Mouse (Mus musculus): ENCODE results near the gene Plekha6. TPM values are rescaled to one million over a fixed set of nuclear protein-coding genes. Genes with fewer than 3 reads are reported as not detected.
A peak's percentile ranks its signal among the peaks of the same experiment; 100 is the strongest.

The Plekha6 gene
- polyA plus RNA-seq, 1 experiment: 0.12 TPM

GRCm38 (mm10) chr1:133285907-133286306 is 121.9 kb downstream of the Plekha6 start:
- Histone ChIP-seq H3K4me3 (no peak overlapping the region), H3K4me2 (ENCODE audit: low read depth) (no peak overlapping the region), H3ac (ENCODE audit: control insufficient read depth, insufficient read length) (no peak overlapping the region), H3K79me2 (ENCODE audit: control insufficient read depth, insufficient read depth) (no peaks in the 10 kb centered on the region), H3K27me3 (ENCODE audit: control insufficient read depth, insufficient read depth, insufficient read length) (peaks cover 11% of the 10 kb centered on the region), H3K36me3 (ENCODE audit: control insufficient read depth, insufficient read depth) (no peaks in the 10 kb centered on the region)
- TF ChIP-seq REST (IDR thresholded peaks at IDR 0.05; ENCODE audit: insufficient read depth, insufficient read length) (no peak), E2F4 (IDR thresholded peaks at IDR 0.05; ENCODE audit: insufficient read depth) (no peak), TCF3 (IDR thresholded peaks at IDR 0.05; ENCODE audit: insufficient read length, low read depth) (no peak), POLR2A (IDR thresholded peaks at IDR 0.05; ENCODE audit: insufficient read length, low read depth) (no peak), MYOG (IDR thresholded peaks at IDR 0.05; ENCODE audit: control insufficient read depth in 1 of 3, insufficient read depth in 1 of 3, insufficient read length in 2 of 3, low read depth in 2 of 3) (no peak), CEBPB (IDR thresholded peaks at IDR 0.05; ENCODE audit: insufficient read depth, poor library complexity, severe bottlenecking) (no peak), POLR2AphosphoS2 (IDR thresholded peaks at IDR 0.05; ENCODE audit: insufficient read length, low read depth) (no peak), MAX (IDR thresholded peaks at IDR 0.05; ENCODE audit: low read depth) (no peak), SRF (IDR thresholded peaks at IDR 0.05; ENCODE audit: control insufficient read depth, insufficient read length, low read depth) (no peak), USF1 (IDR thresholded peaks at IDR 0.05; ENCODE audit: low read depth) (no peak), MYOD1 (IDR thresholded peaks at IDR 0.05; ENCODE audit: control insufficient read depth in 1 of 3, insufficient read length in 2 of 3, low read depth in 2 of 3) (no peak), TCF12 (IDR thresholded peaks at IDR 0.05; ENCODE audit: insufficient read depth, poor library complexity, severe bottlenecking) (no peak)

GRCm38 (mm10) chr1:133287051-133287450 is 123.0 kb downstream of the Plekha6 start:
- TF ChIP-seq TCF12 (IDR thresholded peaks at IDR 0.05; ENCODE audit: insufficient read depth, poor library complexity, severe bottlenecking) (no peak), USF1 (IDR thresholded peaks at IDR 0.05; ENCODE audit: low read depth) (no peak), MYOD1 (IDR thresholded peaks at IDR 0.05; ENCODE audit: control insufficient read depth in 1 of 3, insufficient read length in 2 of 3, low read depth in 2 of 3) (no peak), MYOG (IDR thresholded peaks at IDR 0.05; ENCODE audit: control insufficient read depth in 1 of 3, insufficient read depth in 1 of 3, insufficient read length in 2 of 3, low read depth in 2 of 3) (no peak), SRF (IDR thresholded peaks at IDR 0.05; ENCODE audit: control insufficient read depth, insufficient read length, low read depth) (no peak), MAX (IDR thresholded peaks at IDR 0.05; ENCODE audit: low read depth) (no peak), REST (IDR thresholded peaks at IDR 0.05; ENCODE audit: insufficient read depth, insufficient read length) (no peak), POLR2A (IDR thresholded peaks at IDR 0.05; ENCODE audit: insufficient read length, low read depth) (no peak), E2F4 (IDR thresholded peaks at IDR 0.05; ENCODE audit: insufficient read depth) (no peak), CEBPB (IDR thresholded peaks at IDR 0.05; ENCODE audit: insufficient read depth, poor library complexity, severe bottlenecking) (no peak), POLR2AphosphoS2 (IDR thresholded peaks at IDR 0.05; ENCODE audit: insufficient read length, low read depth) (no peak), TCF3 (IDR thresholded peaks at IDR 0.05; ENCODE audit: insufficient read length, low read depth) (no peak)
- H3K4me3 ChIP-seq: no peak overlapping the region
- no peaks in the 10 kb centered on the region for H3K79me2 ChIP-seq (ENCODE audit: control insufficient read depth, insufficient read depth)
- no peak overlapping the region for H3K4me2 ChIP-seq (ENCODE audit: low read depth)
- H3K36me3 ChIP-seq (ENCODE audit: control insufficient read depth, insufficient read depth): no peaks in the 10 kb centered on the region
- H3K27me3 ChIP-seq (ENCODE audit: control insufficient read depth, insufficient read depth, insufficient read length): peaks cover 11% of the 10 kb centered on the region
- no peak overlapping the region for H3ac ChIP-seq (ENCODE audit: control insufficient read depth, insufficient read length)

- Histone ChIP-seq H3K79me2 (ENCODE audit: control insufficient read depth, insufficient read depth) (no peaks in the 10 kb centered on the region), H3ac (ENCODE audit: control insufficient read depth, insufficient read length) (no peak overlapping the region), H3K4me3 (no peak overlapping the region), H3K36me3 (ENCODE audit: control insufficient read depth, insufficient read depth) (no peaks in the 10 kb centered on the region), H3K27me3 (ENCODE audit: control insufficient read depth, insufficient read depth, insufficient read length) (peaks cover 9% of the 10 kb centered on the region), H3K4me2 (ENCODE audit: low read depth) (no peak overlapping the region)
- no peak for TF ChIP-seq E2F4 (IDR thresholded peaks at IDR 0.05; ENCODE audit: insufficient read depth)
- TF ChIP-seq POLR2AphosphoS2 (IDR thresholded peaks at IDR 0.05; ENCODE audit: insufficient read length, low read depth): no peak
- no peak for TF ChIP-seq MAX (IDR thresholded peaks at IDR 0.05; ENCODE audit: low read depth)
- no peak for TF ChIP-seq POLR2A (IDR thresholded peaks at IDR 0.05; ENCODE audit: insufficient read length, low read depth)
- TF ChIP-seq USF1 (IDR thresholded peaks at IDR 0.05; ENCODE audit: low read depth): no peak
- TF ChIP-seq MYOD1 (IDR thresholded peaks at IDR 0.05; ENCODE audit: control insufficient read depth in 1 of 3, insufficient read length in 2 of 3, low read depth in 2 of 3): no peak
- no peak for TF ChIP-seq SRF (IDR thresholded peaks at IDR 0.05; ENCODE audit: control insufficient read depth, insufficient read length, low read depth)
- no peak for TF ChIP-seq TCF3 (IDR thresholded peaks at IDR 0.05; ENCODE audit: insufficient read length, low read depth)
- no peak for TF ChIP-seq MYOG (IDR thresholded peaks at IDR 0.05; ENCODE audit: control insufficient read depth in 1 of 3, insufficient read depth in 1 of 3, insufficient read length in 2 of 3, low read depth in 2 of 3)
- no peak for TF ChIP-seq REST (IDR thresholded peaks at IDR 0.05; ENCODE audit: insufficient read depth, insufficient read length)
- TF ChIP-seq TCF12 (IDR thresholded peaks at IDR 0.05; ENCODE audit: insufficient read depth, poor library complexity, severe bottlenecking): no peak
- TF ChIP-seq CEBPB (IDR thresholded peaks at IDR 0.05; ENCODE audit: insufficient read depth, poor library complexity, severe bottlenecking): no peak
Observed at GRCm38 (mm10) chr1:133287880-133288279, 123.9 kb downstream of the Plekha6 start.

- no peaks in the 10 kb centered on the region for H3K79me2 ChIP-seq (ENCODE audit: control insufficient read depth, insufficient read depth)
- TF ChIP-seq CEBPB (IDR thresholded peaks at IDR 0.05; ENCODE audit: insufficient read depth, poor library complexity, severe bottlenecking) (no peak), USF1 (IDR thresholded peaks at IDR 0.05; ENCODE audit: low read depth) (peak; percentile 89)
- H3K4me3 ChIP-seq: no peak overlapping the region
- no peak overlapping the region for H3ac ChIP-seq (ENCODE audit: control insufficient read depth, insufficient read length)
- H3K27me3 ChIP-seq (ENCODE audit: control insufficient read depth, insufficient read depth, insufficient read length): no peaks in the 10 kb centered on the region
- no peaks in the 10 kb centered on the region for H3K36me3 ChIP-seq (ENCODE audit: control insufficient read depth, insufficient read depth)
- no peak overlapping the region for H3K4me2 ChIP-seq (ENCODE audit: low read depth)
Observed at GRCm38 (mm10) chr1:133291888-133292287, 127.9 kb downstream of the Plekha6 start.

GRCm38 (mm10) chr1:133292608-133293007 is 128.6 kb downstream of the Plekha6 start:
- TF ChIP-seq USF1 (IDR thresholded peaks at IDR 0.05; ENCODE audit: low read depth): no peak
- no peak for TF ChIP-seq POLR2A (IDR thresholded peaks at IDR 0.05; ENCODE audit: insufficient read length, low read depth)
- no peak for TF ChIP-seq CEBPB (IDR thresholded peaks at IDR 0.05; ENCODE audit: insufficient read depth, poor library complexity, severe bottlenecking)
- no peak for TF ChIP-seq REST (IDR thresholded peaks at IDR 0.05; ENCODE audit: insufficient read depth, insufficient read length)
- no peak for TF ChIP-seq TCF3 (IDR thresholded peaks at IDR 0.05; ENCODE audit: insufficient read length, low read depth)
- no peak for TF ChIP-seq SRF (IDR thresholded peaks at IDR 0.05; ENCODE audit: control insufficient read depth, insufficient read length, low read depth)
- TF ChIP-seq MAX (IDR thresholded peaks at IDR 0.05; ENCODE audit: low read depth): no peak
- TF ChIP-seq TCF12 (IDR thresholded peaks at IDR 0.05; ENCODE audit: insufficient read depth, poor library complexity, severe bottlenecking): no peak
- no peak for TF ChIP-seq MYOG (IDR thresholded peaks at IDR 0.05; ENCODE audit: control insufficient read depth in 1 of 3, insufficient read depth in 1 of 3, insufficient read length in 2 of 3, low read depth in 2 of 3)
- no peak for TF ChIP-seq POLR2AphosphoS2 (IDR thresholded peaks at IDR 0.05; ENCODE audit: insufficient read length, low read depth)
- Histone ChIP-seq H3ac (ENCODE audit: control insufficient read depth, insufficient read length) (no peak overlapping the region), H3K36me3 (ENCODE audit: control insufficient read depth, insufficient read depth) (no peaks in the 10 kb centered on the region), H3K27me3 (ENCODE audit: control insufficient read depth, insufficient read depth, insufficient read length) (no peaks in the 10 kb centered on the region), H3K79me2 (ENCODE audit: control insufficient read depth, insufficient read depth) (no peaks in the 10 kb centered on the region), H3K4me2 (ENCODE audit: low read depth) (no peak overlapping the region), H3K4me3 (no peak overlapping the region)

All from myocyte (in vitro differentiated cells).